ENCODE assay signal across 16 mouse cellular contexts in genomic region chr5:9358076-9358475, GRCm38 (mm10).
DNase-seq lines count a peak whose midpoint lies in the region; ATAC-seq and TF ChIP-seq lines count a peak whose summit lies in the region.
"Had no signal": no experiment of that assay in that cellular context is flagged by ENCODE, and none has a peak within 500 bp of the region (broad histone marks: within the 10 kb centered on the region; RNA-seq: fewer than 3 reads in every experiment).

No protein-coding gene starts in this region.

- H3K4me3 ChIP-seq in forebrain, embryonic 13.5 days, result no peak overlapping the region
- no peak overlapping the region for H3K4me3 ChIP-seq in forebrain, embryonic 10.5 days
- H3K4me3 ChIP-seq in forebrain, postnatal 0 days (ENCODE audit: low read depth, low read length), result no peak overlapping the region
- H3K4me3 ChIP-seq in midbrain, embryonic 13.5 days (replicated peaks), result no peak overlapping the region
- H3K4me3 ChIP-seq: heart, embryonic 10.5 days; layer of hippocampus, adult 2 months; left cerebral cortex, adult 2 months; limb, embryonic 13.5 days had no signal

- no peak overlapping the region for H3K4me2 ChIP-seq in forebrain, embryonic 13.5 days
- no peak overlapping the region for H3K4me2 ChIP-seq in forebrain, postnatal 0 days (ENCODE audit: low read depth)
- no peak overlapping the region for H3K4me2 ChIP-seq in midbrain, embryonic 13.5 days (replicated peaks)
- H3K4me2 ChIP-seq: limb, embryonic 13.5 days had no signal

- DNase-seq in forebrain, embryonic 10.5 days (ENCODE audit: extremely low spot score, low spot score), result no peak
- DNase-seq in forebrain, postnatal 0 days, result no peak
- DNase-seq in retina, postnatal 1 day, result peak; percentile 46
- DNase-seq in ovary, postnatal 10 days (ENCODE audit: low spot score), result no peak
- DNase-seq in liver, result no peak
- DNase-seq: cerebellum, adult 9-10 months; gastrocnemius, postnatal 10 days; liver, postnatal 0 days had no signal

- ATAC-seq in forebrain, embryonic 13.5 days, result peak; percentile 77
- peak; percentile 84 for ATAC-seq in forebrain, postnatal 0 days
- peak; percentile 79 for ATAC-seq in midbrain, embryonic 13.5 days
- ATAC-seq: liver, postnatal 0 days had no signal

- H3K27me3 ChIP-seq in forebrain, embryonic 13.5 days, result no peaks in the 10 kb centered on the region
- H3K27me3 ChIP-seq in forebrain, embryonic 10.5 days (ENCODE audit: poor library complexity, severe bottlenecking), result no peaks in the 10 kb centered on the region
- H3K27me3 ChIP-seq in forebrain, postnatal 0 days (ENCODE audit: insufficient read depth, low read length), result no peaks in the 10 kb centered on the region
- H3K27me3 ChIP-seq in midbrain, embryonic 13.5 days, result no peaks in the 10 kb centered on the region
- H3K27me3 ChIP-seq: limb, embryonic 13.5 days had no signal

- no peak overlapping the region for H3K27ac ChIP-seq in forebrain, embryonic 13.5 days
- no peak overlapping the region for H3K27ac ChIP-seq in forebrain, embryonic 10.5 days
- 0 out of 2 replicates have a peak overlapping the region, but pooled peaks have one; percentile 9 for H3K27ac ChIP-seq in forebrain, postnatal 0 days (ENCODE audit: low read depth, low read length)
- peak overlapping the region; percentile 33 for H3K27ac ChIP-seq in midbrain, embryonic 13.5 days
- H3K27ac ChIP-seq: heart, embryonic 10.5 days; layer of hippocampus, adult 2 months; left cerebral cortex, adult 2 months; limb, embryonic 13.5 days; macrophage had no signal

- no peak for TF ChIP-seq CTCF in forebrain, postnatal 0 days (IDR thresholded peaks at IDR 0.05; ENCODE audit: low read depth)

- H3K9me3 ChIP-seq in forebrain, embryonic 13.5 days (replicated peaks), result no peaks in the 10 kb centered on the region
- no peaks in the 10 kb centered on the region for H3K9me3 ChIP-seq in forebrain, embryonic 10.5 days
- H3K9me3 ChIP-seq in forebrain, postnatal 0 days (ENCODE audit: low read length), result no peaks in the 10 kb centered on the region
- no peaks in the 10 kb centered on the region for H3K9me3 ChIP-seq in midbrain, embryonic 13.5 days
- H3K9me3 ChIP-seq: G1E; heart, embryonic 10.5 days; limb, embryonic 13.5 days had no signal

- no peaks in the 10 kb centered on the region for H3K36me3 ChIP-seq in forebrain, embryonic 13.5 days (ENCODE audit: poor library complexity, severe bottlenecking)
- no peaks in the 10 kb centered on the region for H3K36me3 ChIP-seq in forebrain, embryonic 10.5 days (replicated peaks)
- H3K36me3 ChIP-seq in forebrain, postnatal 0 days (ENCODE audit: insufficient read depth), result no peaks in the 10 kb centered on the region
- no peaks in the 10 kb centered on the region for H3K36me3 ChIP-seq in midbrain, embryonic 13.5 days
- H3K36me3 ChIP-seq: G1E; heart, embryonic 10.5 days; limb, embryonic 13.5 days had no signal

- H3K9ac ChIP-seq in forebrain, embryonic 13.5 days, result no peak overlapping the region
- H3K9ac ChIP-seq in forebrain, postnatal 0 days, result no peak overlapping the region
- H3K9ac ChIP-seq in midbrain, embryonic 13.5 days (replicated peaks), result no peak overlapping the region
- H3K9ac ChIP-seq: limb, embryonic 13.5 days; liver, postnatal 0 days had no signal

- no peaks in the 10 kb centered on the region; the same call in 1 of the 2 replicates for H3K4me1 ChIP-seq in forebrain, embryonic 13.5 days
- H3K4me1 ChIP-seq in forebrain, embryonic 10.5 days, result 0 out of 2 replicates have a peak, but pooled peaks cover 3% of the 10 kb centered on the region
- no peaks in the 10 kb centered on the region for H3K4me1 ChIP-seq in forebrain, postnatal 0 days (ENCODE audit: insufficient read depth)
- peaks cover 15% of the 10 kb centered on the region for H3K4me1 ChIP-seq in midbrain, embryonic 13.5 days (replicated peaks)
- H3K4me1 ChIP-seq: heart, embryonic 10.5 days; limb, embryonic 13.5 days had no signal

- 29% methylated on average over 2 of the region's 2 CpGs for WGBS in forebrain, embryonic 13.5 days
- WGBS in forebrain, embryonic 10.5 days, result 58% methylated on average over 2 of the region's 2 CpGs
- 20% methylated on average over 2 of the region's 2 CpGs for WGBS in forebrain, postnatal 0 days
- 23% methylated on average over 2 of the region's 2 CpGs for WGBS in midbrain, embryonic 13.5 days

Comparison
In these comparisons a context has a peak if more than half of its experiments do, and no peak if none do; other contexts are left out.
1. H3K27ac ChIP-seq: peak in forebrain, postnatal 0 days (single experiment) and midbrain, embryonic 13.5 days (single experiment); none in forebrain, embryonic 13.5 days (single experiment) and forebrain, embryonic 10.5 days (single experiment).
2. Peak in every context shown above with its lines, with median percentiles within 50 percentile points of each other: ATAC-seq.